Mouse (Mus musculus): ENCODE data around the gene Bcat1.
A peak's percentile ranks its signal among the peaks of the same experiment; 100 is the strongest.

Bcat1 gene

GRCm38 (mm10) chr6:145009859-145010818, 65.8 kb downstream of the Bcat1 start:
- no peak for DNase-seq (ENCODE audit: low spot score in 2 of 2)

GRCm38 (mm10) chr6:145003459-145003858, 72.5 kb downstream of the Bcat1 start:
- DNase-seq (ENCODE audit: low spot score in 2 of 2), result no peak

- no peak for DNase-seq (ENCODE audit: low spot score in 2 of 2)
These were observed 73.7 kb downstream of the Bcat1 start for GRCm38 (mm10) chr6:145002094-145002936.

GRCm38 (mm10) chr6:145001493-145001892, 74.5 kb downstream of the Bcat1 start:
- no peak for DNase-seq (ENCODE audit: low spot score in 2 of 2)

GRCm38 (mm10) chr6:144997229-144997628, 78.8 kb downstream of the Bcat1 start:
- no peak for DNase-seq (ENCODE audit: low spot score in 2 of 2)

- no peak for DNase-seq (ENCODE audit: low spot score in 2 of 2)
These were observed 83.9 kb downstream of the Bcat1 start for GRCm38 (mm10) chr6:144992111-144992510.

- no peak for DNase-seq (ENCODE audit: low spot score in 2 of 2)
These were observed 86.8 kb downstream of the Bcat1 start for GRCm38 (mm10) chr6:144989193-144989592.

- DNase-seq (ENCODE audit: low spot score in 2 of 2), result no peak
These were observed 88.3 kb downstream of the Bcat1 start for GRCm38 (mm10) chr6:144987676-144988075.

GRCm38 (mm10) chr6:144987216-144987615, 88.8 kb downstream of the Bcat1 start:
- no peak for DNase-seq (ENCODE audit: low spot score in 2 of 2)

GRCm38 (mm10) chr6:144984221-144984620, 91.8 kb downstream of the Bcat1 start:
- DNase-seq (ENCODE audit: low spot score in 2 of 2), result no peak

- DNase-seq (ENCODE audit: low spot score in 2 of 2), result no peak
These were observed 93.9 kb downstream of the Bcat1 start for GRCm38 (mm10) chr6:144982093-144982492.

GRCm38 (mm10) chr6:144972351-144972750, 103.6 kb downstream of the Bcat1 start:
- DNase-seq (ENCODE audit: low spot score in 2 of 2), result no peak

GRCm38 (mm10) chr6:144970900-144971299, 105.1 kb downstream of the Bcat1 start:
- DNase-seq (ENCODE audit: low spot score in 2 of 2), result no peak

- DNase-seq (ENCODE audit: low spot score in 2 of 2), result no peak
These were observed 108.4 kb downstream of the Bcat1 start for GRCm38 (mm10) chr6:144967536-144967935.

- no peak for DNase-seq (ENCODE audit: low spot score in 2 of 2)
These were observed 111.8 kb downstream of the Bcat1 start for GRCm38 (mm10) chr6:144964205-144964604.

- DNase-seq (ENCODE audit: low spot score in 2 of 2), result no peak
These were observed 112.8 kb downstream of the Bcat1 start for GRCm38 (mm10) chr6:144963156-144963555.

- DNase-seq (ENCODE audit: low spot score in 2 of 2), result peak in 1 of 2 experiments; percentile 18
These were observed 114.0 kb downstream of the Bcat1 start for GRCm38 (mm10) chr6:144962013-144962354.

- peak in 1 of 2 experiments; percentile 21 for DNase-seq (ENCODE audit: low spot score in 2 of 2)
These were observed 114.6 kb downstream of the Bcat1 start for GRCm38 (mm10) chr6:144961253-144962012.

- no peak for DNase-seq (ENCODE audit: low spot score in 2 of 2)
These were observed 120.0 kb downstream of the Bcat1 start for GRCm38 (mm10) chr6:144955887-144956547.

GRCm38 (mm10) chr6:144952885-144953284, 123.1 kb downstream of the Bcat1 start:
- DNase-seq (ENCODE audit: low spot score in 2 of 2), result no peak

Measured in frontal cortex, postnatal 25 days (tissue).